Mouse (Mus musculus): ENCODE data around the gene Sapcd2. TPM values are rescaled to one million over a fixed set of nuclear protein-coding genes. Genes with fewer than 3 reads are reported as not detected.

The Sapcd2 gene
- polyA plus RNA-seq (2021; fragmentation: Nextera tagmentation): 2.3 and 2.4 TPM in 2 replicates
- long read RNA-seq, experiment 1, transcript Sapcd2-201 (7 exons, 3,121 nt): major isoform, 7 of 8 reads
- long read RNA-seq, experiment 1, partial matches to known transcripts: 0 of 8 reads
- long read RNA-seq, experiment 1, other reads (novel, unspliced or antisense): 0 of 8 reads
- long read RNA-seq, experiment 2, transcript Sapcd2-201 (7 exons, 3,121 nt): major isoform, 11 of 14 reads
- long read RNA-seq, experiment 2, partial matches to known transcripts: 1 of 14 reads
- long read RNA-seq, experiment 2, other reads (novel, unspliced or antisense): 2 of 14 reads

DNA sequence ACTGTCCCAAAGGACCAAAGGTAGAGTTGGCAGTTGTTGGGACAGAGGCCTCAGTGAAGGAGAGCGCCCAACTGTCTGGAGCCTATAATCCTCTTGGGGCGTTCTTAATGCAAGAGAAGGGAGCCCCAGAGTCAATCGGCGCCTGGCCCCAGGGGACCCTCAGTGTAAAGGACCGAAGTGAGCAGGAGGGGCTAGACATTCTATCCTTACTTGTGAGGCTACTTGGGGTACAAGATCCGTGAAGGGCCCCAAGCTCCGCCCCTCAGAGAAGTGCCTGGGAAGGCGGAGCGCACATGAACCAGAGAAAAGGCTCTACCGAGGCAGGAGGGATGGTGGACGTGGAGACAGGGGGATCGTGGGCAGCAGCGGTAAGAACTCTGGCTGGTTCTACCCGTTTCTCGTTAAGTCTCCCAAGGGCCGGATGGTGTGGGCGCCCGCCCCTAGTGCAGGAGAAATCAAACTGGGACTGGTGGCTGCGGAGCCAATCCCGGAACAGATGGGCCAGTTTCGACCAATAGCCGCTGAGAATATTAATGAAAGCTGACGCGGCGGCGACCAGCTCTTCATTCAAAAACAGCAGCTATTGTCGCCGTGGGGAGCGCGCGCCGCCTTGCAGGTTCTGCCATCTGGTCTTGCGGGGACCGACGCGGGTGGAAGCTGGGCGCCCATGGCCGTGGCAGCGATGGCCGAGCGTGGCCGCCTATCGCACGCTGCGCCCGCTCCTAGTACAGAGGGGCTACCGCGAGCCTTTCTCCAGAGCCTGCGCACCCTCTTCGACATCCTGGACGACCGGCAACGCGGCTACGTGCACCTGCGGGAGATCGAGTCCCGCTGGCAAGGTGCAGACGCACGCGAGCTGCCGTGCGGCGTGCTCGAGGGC is at the start of gene Sapcd2:
Gene Sapcd2, plus strand, starts transcription at position 558 of the 880 bp plus-strand sequence.

DNA sequence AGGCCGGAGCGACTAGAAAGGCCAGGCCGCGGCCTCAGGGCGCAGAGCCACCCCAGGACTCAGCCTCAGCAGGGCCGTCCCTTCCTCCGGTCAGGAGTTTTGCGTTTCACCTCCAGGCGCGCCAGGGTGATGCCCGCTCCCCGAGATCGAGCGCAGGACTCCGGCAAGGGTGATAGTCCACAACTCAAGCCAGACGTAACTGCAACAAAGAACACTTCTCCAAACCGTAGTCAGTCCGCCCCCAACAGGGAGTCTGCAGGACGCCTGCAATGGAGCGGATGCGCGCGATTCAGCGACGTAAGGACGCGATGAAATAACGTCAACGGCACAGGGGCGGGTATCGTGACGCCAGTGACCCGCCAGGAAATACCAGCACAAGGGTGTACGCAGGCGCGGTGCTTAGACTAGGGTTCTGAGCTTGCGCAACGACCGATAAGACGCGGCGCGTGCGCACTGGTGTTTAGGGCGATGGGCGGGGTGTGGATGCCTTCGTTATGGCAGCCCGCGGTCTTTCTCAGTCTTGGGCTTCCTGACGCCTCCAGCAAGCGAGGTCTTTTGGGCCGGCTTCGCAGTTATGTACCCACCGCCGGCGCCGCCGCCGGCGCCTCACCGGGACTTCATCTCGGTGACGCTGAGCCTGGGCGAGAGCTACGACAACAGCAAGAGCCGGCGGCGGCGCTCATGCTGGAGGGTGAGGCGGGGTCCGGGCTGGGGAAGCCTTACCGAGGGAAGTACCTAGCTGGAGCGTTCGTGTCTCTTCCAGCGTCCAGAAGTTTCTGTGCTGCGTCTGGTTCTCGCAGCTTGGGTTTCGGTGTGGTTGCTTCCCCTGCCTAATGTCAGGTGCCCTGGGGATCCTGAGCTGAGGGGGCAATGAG is 39.6 kb upstream of the Sapcd2 start, which contains the start of gene Man1b1:
Gene Man1b1, plus strand, starts transcription at position 53 of the 875 bp plus-strand sequence.

DNA sequence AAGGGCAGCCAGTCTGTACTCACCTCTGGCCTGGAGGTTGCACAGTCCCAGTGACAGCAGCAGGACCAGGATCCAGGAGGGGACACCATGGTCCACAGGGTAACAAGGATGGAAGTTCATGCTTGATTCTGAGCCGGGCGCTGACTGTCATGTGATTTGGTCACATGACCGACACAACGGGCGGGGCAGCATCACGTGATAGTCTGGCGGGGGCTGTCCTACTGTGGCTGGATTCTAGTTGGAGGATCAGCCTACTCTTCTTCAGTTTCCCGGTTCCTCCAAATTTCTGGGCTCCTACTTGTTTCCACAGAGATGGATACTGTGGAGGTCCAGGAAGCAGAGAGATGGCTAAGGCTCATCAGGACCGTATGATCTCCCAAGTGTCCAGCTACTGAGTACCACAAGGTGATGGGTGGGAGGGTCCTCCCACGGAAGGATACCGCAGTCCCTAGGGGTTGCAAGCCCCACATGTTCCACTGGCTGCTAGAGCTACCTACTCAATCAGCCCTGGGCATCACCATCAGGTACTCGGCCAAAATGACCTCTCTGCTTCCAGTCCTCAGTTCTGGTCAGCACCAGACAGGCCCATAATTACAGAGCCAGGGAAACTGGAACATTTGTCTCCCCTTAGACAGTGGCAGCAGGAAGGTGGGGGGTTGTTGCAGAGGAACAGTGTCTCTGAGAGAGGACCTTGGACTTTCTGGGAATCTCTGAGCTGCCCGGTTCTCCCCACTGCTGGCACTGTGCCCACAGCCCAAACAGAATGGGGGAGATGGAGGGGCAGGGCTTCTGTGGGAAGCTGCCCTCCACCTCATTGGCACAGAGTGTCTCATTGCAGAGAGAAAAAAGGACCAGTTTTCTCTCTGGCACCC is 15.7 kb upstream of the Sapcd2 start, which contains the start of gene Dpp7:
Gene Dpp7, minus strand, starts transcription at position 152 of the 872 bp plus-strand sequence.

DNA sequence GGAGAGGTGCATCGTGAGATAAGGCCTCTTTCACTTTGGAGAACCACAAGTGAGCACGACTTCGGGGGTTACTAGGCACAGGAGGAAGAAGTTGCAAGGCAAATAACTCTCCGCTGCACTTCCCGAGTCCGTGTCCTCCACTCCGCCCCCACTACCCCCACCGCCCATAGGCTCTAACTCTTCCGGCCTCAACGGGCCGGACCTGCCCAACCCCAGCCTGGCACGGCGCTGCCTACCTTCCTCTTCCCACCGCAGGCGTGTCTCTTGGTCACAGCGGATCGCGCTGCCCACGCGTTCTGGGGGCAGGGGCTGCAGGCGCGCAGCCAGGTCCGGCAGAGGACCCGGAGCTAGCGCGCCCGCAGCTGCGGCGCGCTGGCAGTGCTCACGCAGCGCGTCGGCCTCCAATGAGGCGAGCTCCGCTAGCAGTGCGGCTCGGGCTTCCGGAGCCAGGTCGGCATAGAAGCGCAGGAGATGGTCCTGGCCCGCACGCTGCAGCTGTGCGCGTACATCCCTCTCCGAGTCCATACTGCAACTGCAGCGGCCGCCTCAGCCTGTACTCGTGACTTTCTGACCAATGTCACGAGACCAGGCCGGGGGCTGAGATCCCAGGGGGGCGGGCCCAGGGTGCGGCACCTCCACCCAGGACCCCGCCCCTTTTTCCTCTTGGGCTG is 6.9 kb upstream of the Sapcd2 start, which contains the start of gene Uap1l1:
Gene Uap1l1, minus strand, starts transcription at position 592 of the 671 bp plus-strand sequence.

DNA sequence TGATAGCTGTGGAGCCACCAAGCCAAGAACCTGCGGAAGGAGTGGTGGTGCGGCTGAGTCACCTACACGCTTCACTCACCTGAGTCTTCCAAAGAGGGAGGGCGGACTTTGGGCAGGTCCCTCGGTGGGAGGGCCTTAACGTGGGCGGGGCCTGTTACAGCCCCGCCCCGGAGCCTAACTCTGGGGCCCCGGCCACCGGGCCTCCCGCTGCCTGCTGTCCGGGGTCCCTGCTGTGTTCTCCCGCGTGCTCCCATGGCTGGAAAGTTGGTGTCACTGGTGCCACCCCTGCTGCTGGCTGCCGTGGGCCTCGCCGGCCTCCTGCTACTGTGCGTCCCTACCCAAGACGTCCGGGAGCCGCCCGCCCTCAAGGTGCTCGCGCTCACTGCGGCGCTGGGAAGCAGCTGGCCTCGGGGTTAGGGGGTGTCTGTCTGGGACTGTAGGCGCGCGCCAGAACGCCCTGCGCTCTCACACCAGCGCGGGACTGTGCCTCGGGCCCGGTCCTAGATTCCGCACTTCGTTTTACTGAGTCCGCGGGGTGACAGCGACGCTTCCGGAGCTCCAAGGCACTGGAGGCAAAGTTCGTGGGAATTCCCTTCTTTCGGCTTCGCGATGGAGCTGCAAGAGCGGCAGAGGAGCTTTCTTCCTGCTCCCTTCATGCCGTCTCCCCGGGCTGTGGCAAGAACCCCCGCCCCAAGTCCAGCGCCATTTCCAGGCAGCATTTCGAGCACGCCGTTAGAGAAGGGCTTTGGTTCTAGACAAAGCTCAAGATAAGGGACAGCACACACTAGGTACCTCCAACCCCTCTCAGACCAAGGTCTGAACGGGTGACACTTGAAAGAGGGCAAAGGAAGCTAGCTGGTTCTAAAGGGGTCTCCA is 23.8 kb downstream of the Sapcd2 start, which contains the start of gene Entpd2:
Gene Entpd2, plus strand, starts transcription at position 154 of the 876 bp plus-strand sequence.

DNA sequence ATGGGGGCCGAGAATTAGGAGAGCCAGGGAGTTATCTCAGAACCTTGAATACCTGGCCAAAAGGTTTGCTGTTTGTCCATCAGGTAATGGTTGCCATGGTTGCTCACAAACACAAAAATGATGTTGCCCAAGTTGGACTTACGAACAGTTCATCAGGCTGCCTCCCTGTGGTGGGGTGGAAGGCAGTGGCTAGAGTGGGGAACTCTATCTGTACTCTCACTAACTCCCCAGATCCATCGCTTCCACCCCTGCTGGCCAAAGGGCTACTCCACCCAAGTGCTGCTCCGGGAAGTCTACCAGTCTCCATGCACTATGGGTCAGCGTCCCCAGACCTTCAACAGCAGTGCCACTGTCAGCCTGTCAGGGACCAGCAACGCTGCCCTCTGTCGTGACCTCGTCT is 26.9 kb downstream of the Sapcd2 start, which contains the start of gene Npdc1:
Gene Npdc1, plus strand, starts transcription at position 301 of the 400 bp plus-strand sequence.

DNA sequence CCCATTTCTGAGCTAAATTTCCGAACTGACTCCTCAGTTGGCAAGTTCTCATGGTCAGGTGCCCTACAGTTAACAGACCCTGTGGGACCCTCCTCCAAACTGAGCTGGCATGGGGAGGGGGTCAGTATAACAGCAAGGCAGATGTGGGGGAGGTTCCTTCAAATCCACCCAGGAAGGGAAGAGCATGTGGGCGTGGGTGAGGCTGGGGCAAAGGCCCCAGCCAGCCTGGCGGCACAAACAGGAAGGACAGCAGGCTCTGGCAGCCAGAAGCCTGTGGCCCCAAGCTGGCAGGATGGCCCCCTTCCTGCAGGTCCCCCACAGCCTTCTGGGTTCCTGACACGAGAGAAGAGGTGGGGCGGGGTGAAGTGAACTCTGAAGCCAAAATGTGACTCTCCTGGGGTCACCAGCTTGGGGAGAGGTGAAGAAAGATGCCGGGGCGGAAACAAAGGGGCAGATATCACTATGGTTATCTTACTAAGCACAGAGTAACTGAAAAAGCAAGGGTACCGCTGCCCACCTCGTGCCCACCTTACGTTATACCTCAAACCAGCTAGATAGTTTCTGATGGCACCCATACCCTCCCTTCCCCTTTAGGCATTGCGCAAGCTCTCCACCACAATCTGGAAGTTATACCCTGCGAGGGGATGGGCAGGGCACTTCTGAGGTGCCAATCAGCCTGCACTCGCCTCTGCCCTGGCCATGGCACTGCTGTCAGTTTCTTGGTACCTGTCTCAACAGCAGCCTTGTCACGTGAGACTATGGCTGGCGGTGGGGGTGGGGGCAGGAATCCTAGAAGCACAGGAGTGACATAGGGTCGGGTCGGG is 50.7 kb downstream of the Sapcd2 start, which contains the start of gene Fut7:
Gene Fut7, plus strand, starts transcription at position 681 of the 824 bp plus-strand sequence.

Other genes with a start within 250 kb of the Sapcd2 start
- gene Nrarp, start 191.6 kb upstream of the Sapcd2 start, polyA plus RNA-seq (2021; fragmentation: Nextera tagmentation): 3.4 and 5.2 TPM in 2 replicates
- 2.4 and 3.3 TPM in 2 replicates for gene Tor4a, start 175.4 kb upstream of the Sapcd2 start, polyA plus RNA-seq (2021; fragmentation: Nextera tagmentation)
- 32.7 and 34.5 TPM in 2 replicates for gene Nelfb, start 160.8 kb upstream of the Sapcd2 start, polyA plus RNA-seq (2021; fragmentation: Nextera tagmentation)
- not detected in 2 replicates for gene Stpg3, start 157.7 kb upstream of the Sapcd2 start, polyA plus RNA-seq (2021; fragmentation: Nextera tagmentation)
- 12.9 and 15.7 TPM in 2 replicates for gene Fam166a, start 153.6 kb upstream of the Sapcd2 start, polyA plus RNA-seq (2021; fragmentation: Nextera tagmentation)
- gene Tubb4b, start 147.6 kb upstream of the Sapcd2 start, polyA plus RNA-seq (2021; fragmentation: Nextera tagmentation): 531 and 583 TPM in 2 replicates
- gene Slc34a3, start 138.0 kb upstream of the Sapcd2 start, polyA plus RNA-seq (2021; fragmentation: Nextera tagmentation): 0.45 TPM in 2 replicates
- not detected in 2 replicates for gene Rnf224, start 135.5 kb upstream of the Sapcd2 start, polyA plus RNA-seq (2021; fragmentation: Nextera tagmentation)
- 52.0 and 62.6 TPM in 2 replicates for gene Rnf208, start 130.1 kb upstream of the Sapcd2 start, polyA plus RNA-seq (2021; fragmentation: Nextera tagmentation)
- gene Cysrt1, start 129.9 kb upstream of the Sapcd2 start, polyA plus RNA-seq (2021; fragmentation: Nextera tagmentation): not detected in 2 replicates
- gene AL732309.1, start 125.5 kb upstream of the Sapcd2 start, polyA plus RNA-seq (2021; fragmentation: Nextera tagmentation): 0.79 and 1.6 TPM in 2 replicates
- 30.8 and 34.2 TPM in 2 replicates for gene Tmem203, start 116.9 kb upstream of the Sapcd2 start, polyA plus RNA-seq (2021; fragmentation: Nextera tagmentation)
- gene Tprn, start 109.7 kb upstream of the Sapcd2 start, polyA plus RNA-seq (2021; fragmentation: Nextera tagmentation): 12.5 and 13.7 TPM in 2 replicates
- 76.5 and 79.6 TPM in 2 replicates for gene Ssna1, start 99.9 kb upstream of the Sapcd2 start, polyA plus RNA-seq (2021; fragmentation: Nextera tagmentation)
- 32.4 and 34.4 TPM in 2 replicates for gene Anapc2, start 99.8 kb upstream of the Sapcd2 start, polyA plus RNA-seq (2021; fragmentation: Nextera tagmentation)
- gene Tmem210, start 84.2 kb upstream of the Sapcd2 start, polyA plus RNA-seq (2021; fragmentation: Nextera tagmentation): not detected in 2 replicates
- gene Lrrc26, start 82.4 kb upstream of the Sapcd2 start, polyA plus RNA-seq (2021; fragmentation: Nextera tagmentation): 0.26 and 0.28 TPM in 2 replicates
- gene Grin1, start 53.1 kb upstream of the Sapcd2 start, polyA plus RNA-seq (2021; fragmentation: Nextera tagmentation): 101 and 125 TPM in 2 replicates
- 13.0 and 18.8 TPM in 2 replicates for gene Man1b1, start 40.0 kb upstream of the Sapcd2 start, polyA plus RNA-seq (2021; fragmentation: Nextera tagmentation)
- 17.5 and 27.1 TPM in 2 replicates for gene Dpp7, start 16.0 kb upstream of the Sapcd2 start, polyA plus RNA-seq (2021; fragmentation: Nextera tagmentation)
- gene Uap1l1, start 6.6 kb upstream of the Sapcd2 start, polyA plus RNA-seq (2021; fragmentation: Nextera tagmentation): 26.0 and 26.4 TPM in 2 replicates
- gene Entpd2, start 23.6 kb downstream of the Sapcd2 start, polyA plus RNA-seq (2021; fragmentation: Nextera tagmentation): 21.4 and 46.8 TPM in 2 replicates
- 292 and 359 TPM in 2 replicates for gene Npdc1, start 27.0 kb downstream of the Sapcd2 start, polyA plus RNA-seq (2021; fragmentation: Nextera tagmentation)
- 0.06 and 0.20 TPM in 2 replicates for gene Fut7, start 50.9 kb downstream of the Sapcd2 start, polyA plus RNA-seq (2021; fragmentation: Nextera tagmentation)
- gene Abca2, start 56.4 kb downstream of the Sapcd2 start, polyA plus RNA-seq (2021; fragmentation: Nextera tagmentation): 33.0 and 34.1 TPM in 2 replicates
- gene Clic3, start 84.5 kb downstream of the Sapcd2 start, polyA plus RNA-seq (2021; fragmentation: Nextera tagmentation): 0.70 and 9.1 TPM in 2 replicates
- 111 and 116 TPM in 2 replicates for gene Paxx, start 88.8 kb downstream of the Sapcd2 start, polyA plus RNA-seq (2021; fragmentation: Nextera tagmentation)
- 2,394 and 5,724 TPM in 2 replicates for gene Ptgds, start 97.7 kb downstream of the Sapcd2 start, polyA plus RNA-seq (2021; fragmentation: Nextera tagmentation)
- gene Lcn12, start 121.6 kb downstream of the Sapcd2 start, polyA plus RNA-seq (2021; fragmentation: Nextera tagmentation): not detected in 2 replicates
- 124 and 134 TPM in 2 replicates for gene Fbxw5, start 128.4 kb downstream of the Sapcd2 start, polyA plus RNA-seq (2021; fragmentation: Nextera tagmentation)
- 1.8 and 2.0 TPM in 2 replicates for gene C8g, start 129.4 kb downstream of the Sapcd2 start, polyA plus RNA-seq (2021; fragmentation: Nextera tagmentation)
- 9.9 and 10.3 TPM in 2 replicates for gene Traf2, start 174.6 kb downstream of the Sapcd2 start, polyA plus RNA-seq (2021; fragmentation: Nextera tagmentation)
- 801 and 843 TPM in 2 replicates for gene Edf1, start 185.5 kb downstream of the Sapcd2 start, polyA plus RNA-seq (2021; fragmentation: Nextera tagmentation)
- gene Mamdc4, start 202.5 kb downstream of the Sapcd2 start, polyA plus RNA-seq (2021; fragmentation: Nextera tagmentation): 25.8 and 27.1 TPM in 2 replicates
- 151 and 165 TPM in 2 replicates for gene Phpt1, start 202.9 kb downstream of the Sapcd2 start, polyA plus RNA-seq (2021; fragmentation: Nextera tagmentation)
- gene Ajm1, start 209.4 kb downstream of the Sapcd2 start, polyA plus RNA-seq (2021; fragmentation: Nextera tagmentation): 13.5 and 18.7 TPM in 2 replicates
- gene Rabl6, start 236.2 kb downstream of the Sapcd2 start, polyA plus RNA-seq (2021; fragmentation: Nextera tagmentation): 58.2 and 69.1 TPM in 2 replicates
- gene Ccdc183, start 245.4 kb downstream of the Sapcd2 start, polyA plus RNA-seq (2021; fragmentation: Nextera tagmentation): 0.83 and 1.1 TPM in 2 replicates
- gene Tmem141, start 249.7 kb downstream of the Sapcd2 start, polyA plus RNA-seq (2021; fragmentation: Nextera tagmentation): 44.7 and 48.2 TPM in 2 replicates